Mouse (Mus musculus) cerebral cortex, adult 2 months (tissue): ENCODE results near the gene Gm3468.

Source experiments
- WGBS: fragments of 180-500 bp; shearing (Covaris S2); methylation state at CpG from one replicate; pipeline ENCODE4 v1.1.7; 2018; 5-methylcytosine and 5-hydroxymethylcytosine counted together

Gene Gm3468

GRCm38 (mm10) chr14:6108272-6108925, at the start of gene Gm3468:
Gene Gm3468 (minus strand): TSS chr14:6108665.
- WGBS, result under 1% methylated on average over 48 of the region's 51 CpGs

GRCm38 (mm10) chr14:6125707-6126106, 17.2 kb upstream of the Gm3468 start, which contains the start of gene Gm3476:
Gene Gm3476 (minus strand): TSS chr14:6125807.
- WGBS, result no CpG with 5 or more reads among the region's 1 CpGs

- WGBS, result 9% methylated on average over 9 of the region's 9 CpGs
These were observed 965 bp downstream of the Gm3468 start for GRCm38 (mm10) chr14:6107500-6107899.

GRCm38 (mm10) chr14:6093842-6094241, 14.6 kb downstream of the Gm3468 start, which contains the start of gene Gm8206:
Gene Gm8206 (minus strand): TSS chr14:6093942.
- 91% methylated on average over 2 of the region's 3 CpGs for WGBS

- 91% methylated on average over 4 of the region's 4 CpGs for WGBS
These were observed 50.3 kb downstream of the Gm3468 start, which contains the start of gene Gm6337 for GRCm38 (mm10) chr14:6058167-6058566. Gene Gm6337 (minus strand): TSS chr14:6058267.
